Mouse (Mus musculus): ENCODE results near the gene Tas2r134.

- TF ChIP-seq CTCF (IDR thresholded peaks at IDR 0.05; ENCODE audit: insufficient read depth, low read length): no peak
- no peak for TF ChIP-seq POLR2A (IDR thresholded peaks at IDR 0.05; ENCODE audit: borderline replicate concordance, extremely low read depth, low read depth, low read length)
Measured at GRCm38 (mm10) chr2:51657684-51658083, 30.4 kb downstream of the Tas2r134 start.
